Mouse (Mus musculus) left cerebral cortex, adult 18-20 months (tissue): ENCODE measurements around the gene Slc1a3. TPM values are rescaled to one million over a fixed set of nuclear protein-coding genes. Genes with fewer than 3 reads are reported as not detected.
A peak's percentile ranks its signal among the peaks of the same experiment; 100 is the strongest.

Experiments used
- DNase-seq, 2 experiments: peaks; one replicate each; pipeline ENCODE4 v3.0.0; 2021 to 2022; ENCODE audit warnings: low spot score in 2 of 2, mixed read lengths in 1 of 2
- long read RNA-seq, 2 experiments: library from polyadenylated mRNA; stranded (forward); transcript quantifications; one replicate each; pipeline ENCODE4 v2.0.0; 2021
- total RNA-seq, 2 experiments: library from RNA; stranded (reverse); gene quantifications; 2 replicates each; pipeline ENCODE4 v1.2.3; 2021

Slc1a3 gene
- total RNA-seq: 100 to 1,000 TPM; 263 to 298 TPM
- long read RNA-seq, experiment 1, full-length matches to known transcripts: 507 of 618 reads
- long read RNA-seq, experiment 1, partial matches to known transcripts: 59 of 618 reads
- long read RNA-seq, experiment 1, other reads (novel, unspliced or antisense): 52 of 618 reads
- long read RNA-seq, experiment 2, full-length matches to known transcripts: 270 of 335 reads
- long read RNA-seq, experiment 2, partial matches to known transcripts: 32 of 335 reads
- long read RNA-seq, experiment 2, other reads (novel, unspliced or antisense): 33 of 335 reads

GRCm38 (mm10) chr15:8710146-8711006, at the start of gene Slc1a3:
TSS of gene Slc1a3 (minus strand) at chr15:8710764.
- DNase-seq: peak in 1 of 2 experiments; percentile 25

GRCm38 (mm10) chr15:8759026-8759425, 48.5 kb upstream of the Slc1a3 start:
- DNase-seq: no peak

- no peak for DNase-seq
Measured at GRCm38 (mm10) chr15:8756441-8756840, 45.9 kb upstream of the Slc1a3 start.

GRCm38 (mm10) chr15:8749762-8750161, 39.2 kb upstream of the Slc1a3 start:
- no peak for DNase-seq

- DNase-seq: no peak
Measured at GRCm38 (mm10) chr15:8748771-8749170, 38.2 kb upstream of the Slc1a3 start.

GRCm38 (mm10) chr15:8741593-8741992, 31.0 kb upstream of the Slc1a3 start:
- no peak for DNase-seq

- DNase-seq: no peak
Measured at GRCm38 (mm10) chr15:8740724-8741123, 30.2 kb upstream of the Slc1a3 start.

GRCm38 (mm10) chr15:8738156-8738555, 27.6 kb upstream of the Slc1a3 start:
- no peak for DNase-seq

- DNase-seq: no peak
Measured at GRCm38 (mm10) chr15:8734363-8734739, 23.8 kb upstream of the Slc1a3 start.

GRCm38 (mm10) chr15:8733669-8734362, 23.3 kb upstream of the Slc1a3 start:
- DNase-seq: no peak

GRCm38 (mm10) chr15:8728861-8729260, 18.3 kb upstream of the Slc1a3 start:
- no peak for DNase-seq

GRCm38 (mm10) chr15:8722386-8723100, 12.0 kb upstream of the Slc1a3 start:
- no peak for DNase-seq

GRCm38 (mm10) chr15:8721746-8722145, 11.2 kb upstream of the Slc1a3 start:
- DNase-seq: no peak

- DNase-seq: no peak
Measured at GRCm38 (mm10) chr15:8721005-8721404, 10.4 kb upstream of the Slc1a3 start.

- no peak for DNase-seq
Measured at GRCm38 (mm10) chr15:8718496-8718895, 7.9 kb upstream of the Slc1a3 start.

- DNase-seq: no peak
Measured at GRCm38 (mm10) chr15:8717021-8717571, 6.5 kb upstream of the Slc1a3 start.

GRCm38 (mm10) chr15:8716330-8716964, 5.9 kb upstream of the Slc1a3 start:
- DNase-seq: no peak

- no peak for DNase-seq
Measured at GRCm38 (mm10) chr15:8715666-8716065, 5.1 kb upstream of the Slc1a3 start.

- no peak for DNase-seq
Measured at GRCm38 (mm10) chr15:8712433-8712984, 1.9 kb upstream of the Slc1a3 start.
